Mouse (Mus musculus) brain, embryonic 18.5 days (tissue): ENCODE results near the gene Hoxc4.

Experiments used
- DNase-seq: peaks from one replicate; pipeline ENCODE4 v3.0.0-alpha.2; 2012; ENCODE audit warnings: low read depth, low spot score

Hoxc4 gene

DNA sequence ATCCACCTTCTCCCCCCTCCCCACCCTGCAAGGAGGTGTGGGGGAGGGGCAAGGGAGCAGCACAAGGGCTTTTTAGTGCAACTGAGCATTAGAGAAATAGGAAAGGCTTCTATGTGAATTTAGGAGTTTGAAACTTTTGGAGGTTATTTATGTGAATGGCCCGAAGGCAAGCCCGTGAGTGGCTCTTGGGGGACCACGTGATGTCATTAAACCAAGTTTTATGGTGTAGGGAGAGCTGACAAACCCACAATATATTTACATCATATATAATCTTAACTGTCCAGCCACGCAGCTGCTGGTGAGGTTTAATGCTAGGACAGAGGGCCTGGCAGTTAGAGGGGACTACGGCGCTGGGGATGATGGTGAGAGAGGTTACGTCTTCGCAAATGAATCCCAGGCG, at the start of gene Hoxc4:
Hoxc4 (plus strand) TSS at position 299 of the 400 bp plus-strand sequence.
- no peak for DNase-seq

DNA sequence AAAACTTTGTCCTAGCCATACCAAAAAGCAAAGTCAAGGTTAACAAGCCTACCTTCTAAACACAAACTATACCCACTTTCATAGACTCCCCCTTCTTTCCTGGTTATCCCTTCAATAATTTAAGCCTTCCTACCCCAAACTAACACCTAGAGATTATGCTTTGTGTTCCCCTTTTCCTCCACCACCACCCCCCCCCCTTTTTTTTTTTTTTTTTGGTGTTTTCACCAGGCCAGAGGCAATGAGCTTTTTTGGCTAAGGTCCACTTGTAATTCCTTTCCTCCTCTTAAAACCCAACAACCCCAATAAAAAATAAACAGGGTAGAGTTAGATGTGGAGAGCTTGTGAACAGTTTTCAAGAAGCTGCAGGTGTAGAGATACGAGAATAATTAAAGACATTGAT, 49.4 kb upstream of the Hoxc4 start:
- no peak for DNase-seq

DNA sequence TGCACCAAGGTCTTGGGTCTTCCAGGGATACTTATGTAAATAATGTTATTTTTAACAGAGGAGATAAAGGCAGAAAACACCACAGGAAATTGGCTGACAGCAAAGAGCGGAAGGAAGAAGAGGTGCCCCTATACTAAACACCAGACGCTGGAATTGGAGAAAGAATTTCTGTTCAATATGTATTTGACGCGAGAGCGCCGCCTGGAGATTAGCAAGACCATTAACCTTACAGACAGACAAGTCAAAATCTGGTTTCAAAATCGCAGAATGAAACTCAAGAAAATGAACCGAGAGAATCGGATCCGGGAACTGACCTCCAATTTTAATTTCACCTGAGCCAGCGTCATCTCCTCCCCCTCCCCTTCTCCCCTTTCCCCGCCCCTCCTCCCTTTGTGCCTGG, 48.0 kb upstream of the Hoxc4 start:
- DNase-seq: no peak

DNA sequence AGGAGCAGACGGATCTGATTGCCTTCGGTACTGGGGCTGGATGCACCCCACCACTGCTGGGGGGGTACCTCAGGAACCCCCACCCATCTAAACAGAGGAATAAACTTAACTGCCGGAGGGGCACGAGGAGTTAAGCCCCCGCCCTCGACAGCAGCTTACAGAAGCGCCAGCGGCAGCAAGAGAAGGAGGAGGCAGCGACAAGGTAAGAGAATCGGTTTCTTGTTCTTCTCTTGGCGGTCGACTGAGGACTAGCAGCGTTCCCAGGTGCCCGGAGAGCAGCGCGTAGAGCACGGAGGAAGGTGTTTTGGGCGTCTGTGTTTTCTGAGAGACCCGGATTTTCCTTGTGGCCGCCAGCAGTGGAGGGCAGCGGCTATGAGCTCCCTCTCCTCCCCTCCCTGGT, 46.5 kb upstream of the Hoxc4 start:
- no peak for DNase-seq

DNA sequence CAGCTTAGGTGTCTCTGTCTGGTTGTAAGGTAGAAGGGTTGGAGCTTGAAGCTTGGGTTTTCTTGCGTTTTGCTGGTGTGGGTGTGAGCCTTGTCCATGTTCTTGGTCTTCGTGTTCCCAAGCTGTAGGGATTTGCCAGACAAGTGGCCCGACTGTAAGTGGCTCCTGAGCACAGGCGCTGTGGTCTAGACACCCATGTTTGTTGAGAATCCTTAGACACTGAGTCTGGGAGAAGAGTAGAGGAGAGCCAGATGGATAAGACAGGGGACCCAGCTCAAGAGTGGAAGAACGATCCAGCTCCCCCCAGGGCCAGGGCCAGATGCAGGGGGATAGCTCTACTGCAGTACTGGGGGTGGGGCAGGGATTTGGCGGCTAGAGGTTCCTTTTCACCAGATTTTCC, 46.0 kb upstream of the Hoxc4 start:
- DNase-seq: no peak

DNA sequence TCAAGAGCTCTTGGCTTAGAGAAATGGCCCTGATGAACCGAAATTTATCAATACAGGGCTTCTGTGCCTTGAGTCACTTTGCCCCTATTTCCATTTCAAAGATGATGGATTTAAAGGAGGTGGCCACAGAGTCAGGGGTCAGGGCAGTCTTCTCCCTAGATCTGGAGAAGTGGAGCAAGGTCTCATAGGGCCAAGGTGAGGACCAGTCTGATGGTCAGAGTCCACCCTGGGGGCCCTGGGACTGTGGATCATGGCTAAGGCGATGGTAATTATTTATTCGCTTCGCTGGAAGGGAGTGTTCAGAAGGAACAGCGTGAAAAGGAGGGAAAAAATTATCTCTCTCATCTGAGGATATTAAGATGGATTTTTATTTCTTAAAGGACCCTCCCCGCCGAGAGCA, 43.7 kb upstream of the Hoxc4 start:
- DNase-seq: no peak

DNA sequence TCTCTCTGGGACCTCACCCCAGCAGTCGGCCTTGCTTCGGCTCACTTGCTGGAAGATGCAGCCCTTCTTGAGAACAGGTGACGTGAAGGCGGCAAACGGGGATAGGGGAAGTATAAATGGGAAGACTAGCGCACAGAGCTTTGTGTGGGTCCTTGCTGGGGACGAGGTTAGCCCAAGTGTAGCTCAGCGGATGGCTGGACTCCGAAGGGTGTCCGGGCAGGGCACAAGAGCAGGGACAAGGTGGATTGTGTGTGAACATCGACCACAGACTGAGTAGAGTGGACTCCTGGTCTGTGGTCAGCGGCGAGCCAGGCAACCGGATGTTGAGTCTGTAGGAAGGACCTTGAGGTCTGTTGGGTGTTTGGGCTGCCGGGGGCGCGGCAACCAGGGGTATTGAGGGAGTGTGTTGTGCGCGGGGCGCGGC, 43.0 kb upstream of the Hoxc4 start:
- no peak for DNase-seq

DNA sequence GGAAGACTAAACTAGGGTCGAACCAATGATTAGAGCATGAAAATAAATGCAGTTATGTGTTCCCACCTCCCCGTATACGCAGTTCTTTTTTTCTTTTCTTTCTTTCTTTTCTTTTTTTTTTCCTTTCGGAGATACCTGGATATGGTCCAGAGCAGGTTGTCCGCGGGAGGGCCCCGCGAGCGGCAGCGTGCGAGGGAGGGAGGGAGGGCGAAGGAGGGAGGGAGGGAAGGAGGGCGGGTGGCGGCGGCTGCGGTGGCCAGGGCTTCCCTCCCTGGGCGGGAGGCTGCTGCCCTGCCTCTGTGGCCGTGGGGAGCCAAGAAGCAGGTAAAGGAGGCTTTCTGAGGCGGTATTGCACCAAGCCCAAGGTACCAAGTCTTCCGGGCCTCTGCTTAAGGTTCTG, 42.6 kb upstream of the Hoxc4 start, which contains the start of gene Hoxc9:
Hoxc9 (plus strand) TSS at position 269 of the 400 bp plus-strand sequence.
- DNase-seq: no peak

DNA sequence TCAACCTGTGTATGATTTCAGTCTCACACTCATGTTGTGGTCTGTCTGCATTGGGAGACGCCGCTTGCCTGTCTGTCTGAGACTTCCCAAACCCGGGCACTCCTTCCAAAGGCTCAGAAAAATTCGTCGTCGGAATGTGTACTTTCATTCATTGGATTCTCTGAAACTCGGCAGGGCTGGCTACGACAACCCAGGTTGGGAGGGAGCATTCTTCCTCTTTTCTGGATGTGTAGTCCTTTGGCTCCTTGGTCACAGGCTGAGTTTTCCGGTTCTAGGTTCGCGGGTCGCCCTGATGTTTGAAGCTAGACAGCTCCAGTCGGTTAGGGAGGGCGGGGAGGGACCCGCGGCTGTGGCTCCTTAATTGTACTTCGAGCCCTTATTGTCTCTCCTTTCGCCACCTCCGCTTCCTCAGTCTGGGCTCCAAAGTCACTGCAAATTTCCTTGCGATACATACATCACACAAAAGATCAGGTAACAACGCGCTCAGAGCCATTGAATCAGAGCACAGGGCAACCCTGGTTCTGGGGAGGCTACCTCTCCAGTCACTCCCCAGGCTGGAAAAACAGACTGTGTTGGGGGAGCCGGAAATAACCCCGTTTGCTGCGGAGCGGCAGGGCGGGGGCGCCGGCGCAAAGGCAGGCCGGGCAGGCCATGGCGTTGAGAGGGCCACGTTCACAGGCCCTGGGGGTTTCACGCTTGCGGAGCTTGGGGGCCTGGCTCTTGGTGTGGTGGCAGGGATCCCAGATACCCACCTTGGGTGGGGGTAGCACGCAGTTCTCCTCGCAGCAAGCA, 41.9 kb upstream of the Hoxc4 start:
- no peak for DNase-seq

DNA sequence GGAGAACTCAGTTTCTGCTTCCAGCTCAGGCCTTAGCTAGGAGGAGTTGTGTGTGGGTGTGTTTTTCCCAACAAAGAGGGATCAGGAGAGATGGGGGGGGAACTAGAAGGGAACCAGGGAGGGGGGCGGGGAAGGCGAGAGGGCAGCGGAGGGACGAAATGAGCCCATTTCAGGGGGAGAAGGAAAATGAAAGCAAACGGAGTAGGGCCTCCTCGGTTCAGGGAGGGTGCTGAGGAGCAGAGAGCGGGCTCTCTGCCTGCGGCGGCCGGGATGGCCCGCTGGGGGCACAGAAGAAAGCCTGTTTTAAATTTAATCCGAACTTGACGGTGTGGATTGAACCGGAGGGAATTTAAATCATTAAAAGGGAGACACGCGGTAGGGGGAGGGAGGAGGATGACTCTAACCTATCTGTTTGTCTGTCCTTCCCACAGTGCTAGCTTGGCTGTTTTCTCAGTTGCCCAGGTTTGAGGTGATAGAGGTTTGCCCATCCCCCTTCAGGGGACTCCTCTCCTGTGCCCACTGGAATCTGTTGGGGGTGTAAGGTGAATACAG, 41.2 kb upstream of the Hoxc4 start:
- DNase-seq: no peak

DNA sequence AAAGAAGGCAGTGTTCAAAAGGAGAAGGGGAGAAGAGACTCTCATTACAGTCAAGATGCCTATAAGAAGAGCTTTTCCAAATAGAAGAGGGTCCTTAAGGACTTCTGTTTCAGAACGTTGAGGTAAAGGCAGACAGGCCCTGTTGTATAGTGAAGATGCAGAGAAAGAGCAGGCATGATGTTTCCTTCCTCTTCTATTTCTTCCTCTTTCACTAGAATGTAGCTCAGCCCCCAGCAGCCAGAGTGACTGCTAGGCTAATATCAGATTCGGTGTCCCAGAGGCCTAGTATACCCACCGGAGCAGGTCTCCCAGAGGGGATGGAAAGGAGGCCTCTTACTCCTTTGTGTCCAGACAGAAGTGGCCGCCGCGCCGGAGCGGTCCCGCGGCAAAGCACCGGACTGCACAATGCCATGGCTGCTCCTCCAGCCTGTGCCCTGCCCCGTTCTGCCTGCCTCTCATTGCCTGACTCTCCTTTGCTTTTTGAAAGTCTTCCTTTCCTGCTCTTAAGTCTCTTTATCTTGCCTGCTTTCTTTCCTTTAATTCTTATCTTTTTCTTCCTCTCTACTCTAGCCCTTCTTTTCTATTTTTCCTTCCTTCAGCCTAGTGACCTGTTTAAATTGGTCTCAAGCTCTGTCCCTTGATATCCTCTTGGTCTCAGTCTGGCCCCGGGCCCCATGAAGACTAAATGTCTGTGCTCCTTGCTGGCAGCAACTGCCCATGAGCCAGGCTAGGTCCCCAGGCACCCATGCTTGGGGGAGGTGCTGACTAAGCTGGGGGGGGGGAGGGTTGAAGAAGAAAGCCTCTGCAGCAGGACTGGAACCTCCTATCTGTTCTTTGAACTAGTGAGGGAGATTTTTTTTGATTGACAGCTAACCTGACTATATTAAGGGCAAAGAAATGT, 39.9 kb upstream of the Hoxc4 start:
- DNase-seq: no peak

DNA sequence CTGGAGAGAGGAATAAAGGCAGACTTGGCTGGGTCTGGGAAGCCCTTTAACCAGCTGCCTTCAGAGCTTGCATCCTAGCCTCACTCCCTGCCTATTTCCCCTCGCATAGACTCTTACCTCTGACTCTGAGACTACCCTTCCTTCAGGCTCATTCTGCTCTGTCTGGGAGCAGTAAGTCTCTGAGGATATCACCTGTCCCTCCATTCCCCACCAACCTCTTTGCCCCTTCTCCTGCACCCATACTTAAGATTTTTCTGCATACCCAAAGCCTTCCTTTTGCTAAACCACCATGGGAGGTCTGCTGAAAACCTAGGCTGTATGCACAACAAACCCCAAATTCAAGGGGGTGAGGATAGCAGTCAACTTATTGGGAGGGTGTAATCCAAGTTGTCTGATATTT, 38.8 kb upstream of the Hoxc4 start:
- no peak for DNase-seq

DNA sequence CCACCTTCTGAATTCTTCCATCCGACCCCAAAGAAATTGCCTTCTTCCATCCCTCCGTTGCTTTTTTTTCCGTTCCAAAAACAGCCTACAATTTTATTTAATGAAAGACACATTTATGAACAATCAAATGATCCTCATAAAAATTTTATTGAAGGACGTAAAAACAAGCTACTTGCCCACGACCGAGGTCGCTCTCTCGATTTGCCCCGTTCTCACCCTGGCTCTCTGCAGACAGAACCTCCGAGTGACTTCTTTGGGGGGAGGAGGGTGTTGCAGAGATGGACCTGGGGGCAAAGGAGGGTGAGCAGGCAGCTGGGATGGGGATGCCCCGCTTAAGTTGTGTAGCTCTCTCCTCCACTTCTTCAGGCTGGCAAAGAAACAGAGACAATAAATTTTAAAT, 38.4 kb upstream of the Hoxc4 start:
- DNase-seq: no peak

DNA sequence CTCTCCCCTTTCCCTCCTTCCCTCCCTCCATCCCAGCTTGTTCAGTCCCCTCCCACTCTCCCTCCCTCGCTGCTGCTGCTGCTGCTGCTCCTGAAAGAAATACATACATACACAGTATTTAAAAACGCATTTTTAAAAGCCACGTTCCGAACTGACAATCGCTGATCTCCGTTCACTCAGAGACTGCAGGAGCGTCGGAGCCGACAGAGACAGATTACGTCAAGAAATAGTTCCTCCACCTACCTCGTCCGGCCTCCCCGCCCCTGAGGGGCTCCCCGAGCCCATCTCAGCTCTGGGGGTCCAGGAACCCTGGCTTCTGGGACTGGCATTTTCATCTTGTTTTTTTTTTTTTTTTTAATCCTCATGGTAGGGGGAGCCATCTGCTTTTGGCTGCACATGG, 37.8 kb upstream of the Hoxc4 start:
- DNase-seq: no peak

DNA sequence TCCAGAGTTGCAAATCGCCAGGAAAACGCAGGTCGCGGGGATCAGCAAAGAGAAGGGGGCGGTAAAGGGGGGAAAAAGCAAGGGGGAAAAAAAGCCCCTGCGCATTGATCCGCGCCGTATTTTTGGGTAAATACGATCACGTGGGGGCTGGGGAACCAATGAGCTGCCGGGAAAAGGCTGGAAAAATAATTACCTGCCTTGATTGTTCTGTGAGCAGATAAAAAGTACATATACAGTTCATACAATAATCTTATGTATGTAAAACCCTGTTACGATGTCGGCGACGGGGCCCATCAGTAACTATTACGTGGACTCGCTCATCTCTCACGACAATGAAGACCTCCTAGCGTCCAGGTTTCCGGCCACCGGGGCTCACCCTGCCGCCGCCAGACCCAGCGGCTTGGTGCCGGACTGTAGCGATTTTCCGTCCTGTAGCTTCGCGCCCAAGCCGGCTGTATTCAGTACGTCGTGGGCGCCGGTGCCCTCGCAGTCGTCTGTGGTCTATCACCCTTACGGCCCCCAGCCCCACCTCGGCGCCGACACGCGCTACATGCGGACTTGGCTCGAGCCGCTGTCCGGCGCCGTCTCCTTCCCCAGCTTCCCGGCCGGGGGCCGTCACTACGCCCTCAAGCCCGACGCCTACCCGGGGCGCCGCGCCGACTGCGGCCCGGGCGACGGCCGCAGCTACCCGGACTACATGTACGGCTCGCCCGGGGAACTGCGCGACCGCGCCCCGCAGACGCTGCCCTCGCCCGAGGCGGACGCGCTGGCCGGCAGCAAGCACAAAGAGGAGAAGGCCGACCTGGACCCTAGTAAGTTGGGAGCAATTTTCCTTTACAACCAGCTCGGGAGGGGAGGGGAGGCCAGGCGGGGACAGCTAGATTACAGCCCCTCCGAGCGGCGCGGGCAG, 37.1 kb upstream of the Hoxc4 start:
- DNase-seq: no peak

DNA sequence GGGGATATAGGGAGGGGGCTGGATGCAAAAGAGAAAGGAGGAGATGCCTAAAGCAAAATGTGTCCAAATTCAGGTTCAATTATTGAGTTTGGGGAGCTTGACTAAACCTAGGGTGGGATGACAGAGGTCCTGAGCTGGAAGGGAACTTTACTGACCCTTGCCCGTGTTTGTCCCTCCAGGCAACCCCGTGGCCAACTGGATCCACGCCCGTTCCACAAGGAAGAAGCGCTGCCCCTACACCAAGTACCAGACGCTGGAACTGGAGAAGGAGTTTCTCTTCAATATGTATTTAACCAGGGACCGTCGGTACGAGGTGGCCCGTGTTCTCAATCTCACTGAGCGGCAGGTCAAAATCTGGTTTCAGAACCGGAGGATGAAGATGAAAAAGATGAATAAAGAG, 35.0 kb upstream of the Hoxc4 start:
- no peak for DNase-seq

DNA sequence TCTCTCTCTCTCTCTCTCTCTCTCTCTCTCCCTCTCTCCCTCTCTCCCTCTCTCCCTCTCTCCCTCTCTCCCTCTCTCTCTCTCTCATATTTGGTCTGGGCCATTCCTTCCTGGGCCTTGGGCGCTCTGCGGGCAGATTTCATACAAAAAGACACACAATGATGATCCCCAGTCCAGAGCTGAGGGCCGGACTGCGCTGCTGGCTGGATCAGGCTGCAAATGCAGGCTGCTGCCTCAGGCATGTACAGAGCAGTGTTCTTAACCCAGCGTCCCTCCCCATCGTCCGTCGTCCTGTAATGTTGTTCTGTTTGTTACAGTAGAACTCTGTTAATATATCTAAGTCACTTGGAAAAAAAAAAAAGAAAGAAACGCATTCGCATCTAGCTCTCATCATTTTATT, 34.2 kb upstream of the Hoxc4 start:
- DNase-seq: no peak

DNA sequence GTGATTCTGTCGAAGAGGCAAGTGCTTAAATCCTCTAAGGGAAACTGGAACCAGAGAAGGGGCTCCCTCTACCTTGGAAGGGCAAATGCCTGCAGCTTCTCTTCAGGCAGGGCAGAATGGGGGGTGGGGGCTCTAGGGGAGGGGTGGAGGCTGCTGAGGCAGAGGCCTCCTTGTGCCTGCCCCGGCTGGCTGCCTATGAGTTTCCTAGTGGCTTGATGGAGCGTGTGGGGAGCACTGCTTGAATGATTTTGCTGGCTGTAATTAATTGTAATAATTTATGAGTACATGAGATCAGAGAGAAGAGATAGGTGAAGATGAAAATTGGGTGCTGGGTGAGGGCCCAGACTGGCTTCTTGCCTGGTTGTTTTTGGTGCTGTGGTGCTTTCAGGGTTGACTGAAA, 33.8 kb upstream of the Hoxc4 start:
- no peak for DNase-seq

DNA sequence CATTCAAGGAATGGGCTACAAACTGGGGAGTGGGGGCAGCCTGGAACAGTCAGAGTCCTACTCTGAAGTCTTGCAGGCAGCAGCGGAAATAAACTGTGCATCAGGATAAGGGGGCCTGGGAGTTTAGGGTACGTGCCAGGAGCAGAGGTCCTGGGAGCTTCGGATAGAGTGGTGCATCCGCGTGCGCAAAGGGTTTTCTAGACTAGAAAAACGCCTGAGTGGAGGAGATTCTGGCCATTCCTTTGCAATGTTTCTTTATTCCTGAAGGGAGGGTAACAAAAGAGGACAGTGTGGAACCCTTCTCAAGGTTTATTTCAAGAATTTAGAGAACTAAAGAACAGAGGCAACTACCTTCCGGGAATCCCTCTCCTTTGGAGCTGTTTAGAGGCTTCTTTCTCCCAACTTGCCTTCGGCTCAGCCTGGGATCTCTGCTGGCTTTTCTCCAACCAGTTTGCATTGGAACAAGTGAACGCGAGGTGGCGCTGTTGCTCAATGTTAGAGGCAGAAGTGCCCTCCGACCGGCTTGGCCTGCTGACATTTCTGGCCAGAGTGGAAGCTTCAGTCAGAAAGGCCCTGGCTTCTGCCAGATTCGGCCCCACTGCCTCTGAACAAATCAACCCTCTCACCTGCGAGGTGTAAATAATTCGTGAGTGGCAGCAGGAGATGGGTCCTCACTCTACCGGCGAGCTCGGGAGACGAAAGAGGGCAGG, 31.5 kb upstream of the Hoxc4 start:
- DNase-seq: peak; percentile 49

DNA sequence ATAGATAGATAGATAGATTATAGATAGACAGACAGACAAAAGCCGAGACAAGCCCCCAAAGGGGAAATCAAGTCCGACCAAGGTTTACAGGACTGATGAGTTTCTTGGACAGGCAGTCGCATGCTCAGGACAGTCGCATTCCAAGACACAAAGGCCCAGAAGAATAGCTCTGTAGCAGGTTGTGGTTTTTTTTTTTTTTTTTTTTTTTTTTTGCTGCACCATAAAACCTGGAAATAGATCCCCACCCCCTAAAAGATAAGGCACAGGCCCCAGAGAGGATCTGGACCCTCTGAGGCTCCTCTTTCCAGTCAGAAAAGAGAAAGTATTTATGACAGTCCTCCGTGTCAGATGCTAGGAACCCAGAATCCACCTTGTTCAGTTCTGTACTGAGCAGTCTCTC, 30.7 kb upstream of the Hoxc4 start:
- no peak for DNase-seq
